Mouse (Mus musculus) urinary bladder, postnatal 4 days (tissue): ENCODE results near the gene Snrpb.

Experiments used
- DNase-seq, 2 experiments: peaks; one replicate each; pipeline ENCODE4 v3.0.0; 2021 to 2022; ENCODE audit warnings: low spot score in 2 of 2

Snrpb gene

DNA sequence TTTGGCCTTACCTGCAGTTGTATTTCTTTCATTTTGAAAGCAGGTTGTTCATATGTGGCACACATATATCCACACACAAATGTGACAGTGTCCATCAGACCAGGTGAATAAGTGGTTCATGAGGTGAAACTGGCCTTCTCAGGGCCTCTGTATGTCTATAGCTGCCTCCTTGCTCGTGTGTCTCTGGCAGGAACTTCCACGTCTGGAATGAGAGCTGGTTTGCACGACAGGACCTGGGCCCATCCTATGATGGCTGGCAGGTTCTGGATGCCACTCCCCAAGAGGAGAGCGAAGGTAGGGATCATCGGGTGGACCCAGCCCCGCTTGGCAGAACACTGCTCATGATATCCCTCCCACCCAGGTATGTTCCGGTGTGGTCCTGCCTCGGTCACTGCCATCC is 36.2 kb downstream of the Snrpb start:
- DNase-seq, result no peak

DNA sequence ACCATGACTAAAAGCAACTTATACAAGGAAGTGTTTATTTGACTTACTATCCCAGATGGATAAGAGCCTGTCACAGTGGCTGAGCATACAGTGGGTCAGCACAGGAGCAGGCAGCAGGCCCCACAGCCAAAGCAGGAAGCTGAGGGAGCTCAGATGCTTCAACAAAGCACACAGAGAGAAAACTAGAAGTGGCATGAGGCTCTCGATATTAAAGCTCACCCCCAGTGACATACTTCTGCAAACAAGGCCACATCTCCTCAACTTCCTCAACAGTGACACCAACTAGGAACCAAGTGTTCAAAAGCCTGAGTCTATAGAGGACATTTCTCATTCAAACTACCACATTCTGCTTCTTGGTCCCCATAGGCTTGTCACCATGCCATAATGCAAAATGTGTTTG is 49.5 kb downstream of the Snrpb start:
- DNase-seq, result no peak

DNA sequence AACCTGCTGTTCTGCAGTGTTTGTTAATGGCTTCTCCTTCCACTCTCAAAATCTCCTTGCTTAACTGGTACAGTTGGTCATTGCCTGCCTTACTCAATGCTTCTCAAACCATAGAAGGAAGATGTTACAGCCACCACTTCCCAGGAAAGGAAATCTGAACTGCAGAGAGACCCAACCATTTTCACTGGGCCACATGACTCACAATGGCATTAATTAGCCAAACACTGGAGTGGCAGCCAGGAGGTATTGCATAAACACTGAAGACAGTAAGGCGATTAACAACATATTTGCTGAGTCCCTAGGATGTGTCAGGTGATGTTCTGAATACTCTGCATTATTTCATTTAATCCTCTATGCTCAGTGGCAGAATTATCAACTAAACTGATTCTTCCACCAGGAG is 53.1 kb downstream of the Snrpb start:
- DNase-seq, result no peak

DNA sequence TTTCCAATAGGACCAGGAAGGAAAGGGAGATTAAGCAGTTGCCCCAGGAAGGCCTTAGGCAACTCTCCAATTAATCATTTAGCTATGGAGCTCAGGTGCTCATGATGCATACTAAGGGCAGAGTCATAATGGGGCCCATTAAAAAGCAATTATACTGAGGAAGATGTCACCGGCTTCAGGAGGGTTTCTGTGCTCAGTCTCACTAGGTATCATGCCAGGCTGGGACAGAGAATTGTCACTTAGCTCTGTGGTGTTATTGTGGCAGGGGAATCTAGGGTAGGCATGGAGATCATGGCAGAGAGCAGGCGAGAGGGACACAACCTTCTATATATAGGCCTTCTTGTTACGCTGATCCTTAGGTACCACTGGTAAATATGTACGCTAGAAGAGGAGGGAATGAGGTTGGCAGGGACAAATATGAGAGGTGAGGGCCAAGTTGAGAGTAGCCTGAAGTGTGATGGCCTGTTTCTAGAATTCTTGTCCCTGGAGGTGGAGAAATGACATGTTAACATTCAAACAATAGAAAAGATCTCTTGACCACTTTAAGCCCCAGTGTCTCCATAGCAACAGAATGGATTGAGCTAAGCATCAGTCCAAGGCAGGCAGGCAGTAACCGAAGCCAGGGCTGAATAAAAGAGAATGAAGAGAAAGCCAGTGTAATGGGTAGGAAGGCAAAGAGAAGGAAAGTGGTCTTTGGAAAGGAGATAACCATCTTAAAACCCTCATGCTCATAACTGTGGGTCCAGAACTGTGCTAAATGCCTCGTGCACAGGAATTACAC is 53.7 kb downstream of the Snrpb start:
- DNase-seq, result no peak
